Mouse (Mus musculus) spleen, postnatal 36 days (tissue): Measurements from ENCODE around the gene Magea10.

Experiments used
- DNase-seq, 2 experiments: peaks; one replicate each; pipeline ENCODE4 v3.0.0; 2022; ENCODE audit warnings: low spot score in 2 of 2, mixed read lengths in 1 of 2

Magea10 gene

DNA sequence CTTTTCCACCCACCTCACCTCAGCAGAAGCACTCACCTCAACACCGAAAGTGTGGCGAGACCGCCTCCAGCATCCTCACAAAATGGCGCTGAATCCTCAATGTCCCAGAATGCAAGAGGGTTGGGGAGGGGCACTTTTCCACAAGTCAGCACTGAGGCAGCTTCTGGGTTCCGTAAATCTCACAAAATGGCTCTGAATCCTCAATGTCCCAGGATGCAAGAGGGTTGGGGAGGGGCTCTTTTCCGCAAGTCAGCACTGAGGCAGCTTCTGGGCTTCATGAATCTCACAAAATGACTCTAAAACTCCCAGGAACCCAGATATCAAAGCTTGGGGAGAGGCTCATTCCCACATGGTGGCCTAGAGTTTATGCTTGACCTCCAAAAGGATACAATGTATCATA is at the start of gene Magea10:
Magea10 (minus strand) TSS at position 101 of the 400 bp plus-strand sequence.
- DNase-seq, result no peak

- no peak for DNase-seq
These were observed 4.7 kb downstream of the Magea10 start for GRCm38 (mm10) chrX:72381972-72382371.
